Mouse (Mus musculus) liver, postnatal 0 days (tissue): ENCODE measurements around the gene Tmprss7.

Source experiments
- CTCF ChIP-seq: sonication (generic); IDR thresholded peaks from 2 replicates; pipeline ENCODE4 v1.5.1; 2016; ENCODE audit warnings: antibody characterized with exemption, low read depth
- EP300 ChIP-seq: IDR thresholded peaks from 2 replicates; pipeline ENCODE4 v1.6.1; 2016; ENCODE audit warnings: antibody characterized with exemption, low read depth, mild to moderate bottlenecking

GRCm38 (mm10) chr16:45651497-45651896 is 42.0 kb downstream of the Tmprss7 start:
- TF ChIP-seq CTCF = no peak
- TF ChIP-seq EP300 = peak; percentile 16; the same call in 1 of the 2 replicates
